Mouse (Mus musculus) cortical plate, adult 2 months (tissue): ENCODE results near the gene Utp11.

ENCODE experiments used
- CTCF ChIP-seq: fragments of 200-500 bp; IDR thresholded peaks from 2 replicates; pipeline ENCODE4 v1.5.1; 2011; ENCODE audit warnings: mild to moderate bottlenecking, control low read depth, low read length; ENCODE audit not compliant: insufficient read depth; ENCODE audit errors: extremely low read depth
- POLR2A ChIP-seq: fragments of 200-500 bp; IDR thresholded peaks from 2 replicates; pipeline ENCODE4 v1.6.1; 2011; ENCODE audit warnings: mild to moderate bottlenecking, low read length, control low read depth; ENCODE audit not compliant: insufficient read depth; ENCODE audit errors: extremely low read depth

- TF ChIP-seq CTCF (no peak), POLR2A (no peak)
Observed at GRCm38 (mm10) chr4:124667476-124668033, 25.8 kb downstream of the Utp11 start.
